Mouse (Mus musculus) adrenal gland, adult (tissue): ENCODE measurements around the gene 2210011C24Rik.
A peak's percentile ranks its signal among the peaks of the same experiment; 100 is the strongest.
"Not testable (repeated sequence)": the region's sequence is repeated elsewhere in the genome, so short reads cannot be mapped to it uniquely, and the experiment has no call there.

Source experiments
- DNase-seq, 2 experiments: peaks; one replicate each; pipeline ENCODE4 v3.0.0; 2022 to 2023; ENCODE audit warnings: low spot score in 1 of 2; ENCODE audit not compliant: inconsistent age in 2 of 2

The 2210011C24Rik gene

GRCm38 (mm10) chr8:84021569-84021968, 9.6 kb upstream of the 2210011C24Rik start:
- no peak for DNase-seq

DNA sequence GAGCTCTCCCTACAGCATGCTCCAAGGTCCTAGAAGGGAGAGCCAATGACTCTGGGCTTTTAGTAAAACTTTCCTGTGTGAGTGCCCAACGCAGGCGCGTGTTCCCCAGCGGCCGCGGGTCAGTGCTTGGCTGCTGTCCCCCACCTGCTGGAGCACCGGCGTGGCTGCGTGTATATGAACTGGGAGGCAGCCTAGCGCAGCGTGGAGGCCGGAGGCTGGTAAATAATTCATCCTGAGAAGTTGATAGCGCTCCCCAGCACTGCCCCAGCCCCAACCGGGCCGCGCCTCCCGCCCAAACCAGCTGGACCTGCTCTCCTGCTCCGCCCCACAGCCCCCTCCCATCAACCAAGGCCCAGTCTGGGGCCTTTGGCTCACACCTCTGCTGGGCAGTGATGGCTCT, 9.1 kb upstream of the 2210011C24Rik start, which contains the start of gene Palm3:
TSS of gene Palm3 (plus strand) at position 376 of the 400 bp plus-strand sequence.
- DNase-seq: no peak

- DNase-seq: no peak
These were observed 7.8 kb upstream of the 2210011C24Rik start for GRCm38 (mm10) chr8:84019738-84020137.

DNA sequence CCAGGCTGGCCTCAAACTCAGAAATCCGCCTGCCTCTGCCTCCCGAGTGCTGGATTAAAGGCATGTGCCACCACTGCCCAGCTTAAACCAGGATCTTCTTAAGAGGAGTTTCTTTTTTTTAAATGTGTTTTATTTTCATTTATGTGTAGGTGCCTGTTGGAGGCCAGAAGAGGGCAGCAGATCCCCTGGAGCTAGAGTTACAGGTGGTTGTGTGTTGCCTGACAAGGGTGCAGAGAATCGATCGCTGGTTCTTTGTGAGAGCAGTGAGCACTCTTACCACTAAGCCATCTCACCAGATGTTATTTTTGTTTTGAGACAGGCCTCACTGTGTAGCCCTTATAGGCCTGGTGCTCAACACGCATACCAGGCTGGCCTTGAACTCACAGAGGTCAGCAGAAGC, 3.9 kb upstream of the 2210011C24Rik start:
- no peak for DNase-seq

DNA sequence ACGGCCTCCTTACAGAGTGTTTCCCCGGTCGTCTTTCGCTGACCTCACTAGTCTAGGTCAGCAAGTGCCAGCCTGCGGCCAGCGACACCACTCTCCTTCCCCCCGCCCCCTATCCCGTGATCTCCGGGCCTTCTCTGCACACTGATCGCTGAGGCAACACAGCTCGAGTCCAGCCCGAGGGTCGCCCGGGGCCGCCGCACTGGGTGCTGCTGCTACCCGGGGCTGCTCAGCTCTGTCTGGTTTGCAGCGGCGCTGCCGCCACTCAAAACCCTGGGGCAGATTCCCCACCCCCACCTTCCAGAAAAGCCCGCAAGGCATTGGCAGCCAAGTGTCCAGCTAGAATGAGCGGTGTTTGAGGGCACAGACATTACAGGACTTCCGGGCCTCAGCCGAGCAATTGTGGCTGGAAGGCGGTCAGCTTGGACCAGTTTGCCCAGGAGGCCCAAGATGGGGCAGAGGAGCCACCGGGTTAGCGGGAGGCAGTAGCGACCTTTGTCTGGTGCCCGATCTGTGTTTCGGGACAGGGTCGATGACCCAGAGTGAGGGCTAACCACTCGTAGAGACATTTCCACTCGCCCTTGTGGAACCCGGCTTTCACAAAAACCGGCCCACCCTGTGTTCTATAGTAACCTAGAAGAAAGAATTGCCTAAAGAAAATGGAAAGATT, 661 bp upstream of the 2210011C24Rik start:
- no peak for DNase-seq

DNA sequence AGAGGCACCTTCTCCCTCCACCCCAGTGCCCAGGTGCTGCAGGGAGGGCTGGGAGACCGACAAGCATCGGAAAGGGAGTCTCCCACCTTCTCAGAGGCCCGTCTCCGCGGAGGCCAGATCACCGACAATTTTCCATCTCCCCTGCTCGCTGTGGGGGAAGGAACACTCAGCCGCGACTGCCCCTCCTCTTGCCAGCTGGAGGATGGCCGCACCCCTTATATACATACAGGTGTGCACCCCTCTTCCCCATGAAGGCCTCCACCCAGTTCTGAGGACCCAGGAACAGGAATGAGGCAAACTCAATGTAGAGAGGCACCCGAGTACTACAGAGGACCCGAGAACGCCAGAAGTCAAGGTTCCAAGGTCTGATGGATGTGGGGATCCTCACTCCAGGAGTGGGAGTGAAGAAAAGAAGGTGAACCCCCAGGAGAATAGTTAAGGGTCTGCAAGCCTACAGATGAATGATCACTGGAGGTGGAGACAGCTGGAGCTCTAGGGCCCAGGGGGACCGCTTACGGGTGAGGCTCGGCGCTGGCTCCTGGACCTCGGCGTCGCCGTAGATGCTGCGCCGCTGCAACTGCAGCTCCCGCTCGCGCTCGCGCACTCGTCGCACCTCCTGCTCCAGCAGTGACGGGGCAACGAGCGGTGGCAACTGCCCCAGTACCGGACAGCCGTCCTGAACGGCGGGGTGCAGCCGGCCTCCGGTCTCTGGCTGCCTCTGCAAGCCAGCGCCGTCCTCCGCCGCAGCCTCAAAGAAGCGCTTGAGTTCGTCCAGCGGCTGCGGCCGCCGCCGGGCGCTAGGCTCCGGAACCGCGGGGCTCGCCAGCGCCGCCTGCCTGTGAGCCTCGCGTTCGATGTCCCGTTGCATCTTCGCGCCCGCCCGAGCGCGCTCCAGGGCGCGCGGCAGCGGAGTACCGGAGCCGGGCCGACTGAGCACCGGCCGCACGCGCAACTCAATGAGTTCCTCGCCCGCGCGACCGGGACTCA, 1.1 kb downstream of the 2210011C24Rik start:
- DNase-seq: peak; percentile 79 to 93

DNA sequence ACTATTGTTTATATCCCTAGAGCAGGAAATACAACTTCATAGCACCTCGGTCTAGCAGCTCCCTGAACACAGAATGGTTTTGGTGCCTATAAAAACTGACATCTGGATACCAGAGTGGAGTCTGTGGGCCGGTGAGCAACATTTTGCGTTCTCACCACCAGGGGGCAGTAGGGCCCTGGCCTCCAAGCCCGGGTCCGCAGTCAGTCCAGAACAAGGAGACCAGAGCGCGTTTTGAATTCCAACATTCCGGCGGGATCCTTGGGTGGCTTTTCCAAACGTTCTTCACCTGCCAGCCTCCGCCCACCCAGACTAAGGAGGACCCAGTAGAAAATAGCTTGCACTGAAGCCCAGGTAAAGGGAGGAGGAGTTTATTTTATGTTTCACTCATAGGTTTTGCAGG, 2.1 kb downstream of the 2210011C24Rik start:
- peak; percentile 88 to 96 for DNase-seq

- peak in 1 of 2 experiments; percentile 49 for DNase-seq
These were observed 3.6 kb downstream of the 2210011C24Rik start for GRCm38 (mm10) chr8:84008362-84008761.

DNA sequence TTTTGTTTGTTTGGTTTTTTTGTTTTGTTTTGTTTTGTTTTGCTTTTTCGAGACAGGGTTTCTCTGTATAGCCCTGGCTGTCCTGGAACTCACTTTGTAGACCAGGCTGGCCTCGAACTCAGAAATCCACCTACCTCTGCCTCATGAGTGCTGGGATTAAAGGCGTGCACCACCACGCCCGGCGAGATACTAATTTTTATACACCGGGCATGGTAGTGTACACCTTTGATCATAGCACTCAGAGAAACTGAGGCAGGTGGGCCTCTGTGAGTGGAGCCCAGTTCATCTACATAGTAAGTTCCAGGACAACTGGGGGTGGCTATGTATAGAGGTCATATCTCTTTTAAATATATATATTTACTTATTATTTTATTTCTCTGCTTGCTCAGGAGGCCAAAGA, 6.5 kb downstream of the 2210011C24Rik start:
- not testable (repeated sequence) for DNase-seq

GRCm38 (mm10) chr8:84004533-84005201, 7.3 kb downstream of the 2210011C24Rik start:
- peak; percentile 97 to 98 for DNase-seq

DNA sequence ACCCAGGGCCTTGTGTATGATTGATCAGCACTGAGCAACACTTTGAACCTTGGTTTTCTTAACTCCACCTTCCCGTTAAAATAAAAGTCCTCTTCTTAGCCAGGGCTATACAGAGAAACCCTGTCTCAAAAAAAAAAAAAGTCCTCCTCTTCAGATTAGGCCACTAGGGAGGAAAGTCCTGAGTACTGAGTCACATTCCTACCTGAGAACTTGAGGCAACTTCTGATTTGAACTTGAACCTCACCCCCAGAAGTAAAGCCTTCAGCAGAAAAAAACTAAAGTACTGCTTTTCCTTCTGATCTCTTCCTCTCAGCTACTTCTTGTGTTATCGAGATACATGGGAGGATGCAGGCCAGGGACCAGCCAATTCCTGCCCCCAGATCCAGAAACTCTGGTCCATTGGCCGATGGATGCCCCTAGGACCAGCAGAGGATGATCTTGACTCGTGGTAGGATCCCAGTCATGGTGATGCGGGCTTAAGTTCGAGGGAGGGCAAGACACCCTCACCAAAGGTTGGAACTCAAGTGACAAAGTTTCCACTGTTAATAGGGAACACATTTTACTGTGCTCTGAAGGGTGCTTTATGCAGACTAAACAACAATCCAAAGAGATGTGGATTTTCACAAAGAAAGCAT, 8.2 kb downstream of the 2210011C24Rik start:
- DNase-seq: peak in 1 of 2 experiments; percentile 55

DNA sequence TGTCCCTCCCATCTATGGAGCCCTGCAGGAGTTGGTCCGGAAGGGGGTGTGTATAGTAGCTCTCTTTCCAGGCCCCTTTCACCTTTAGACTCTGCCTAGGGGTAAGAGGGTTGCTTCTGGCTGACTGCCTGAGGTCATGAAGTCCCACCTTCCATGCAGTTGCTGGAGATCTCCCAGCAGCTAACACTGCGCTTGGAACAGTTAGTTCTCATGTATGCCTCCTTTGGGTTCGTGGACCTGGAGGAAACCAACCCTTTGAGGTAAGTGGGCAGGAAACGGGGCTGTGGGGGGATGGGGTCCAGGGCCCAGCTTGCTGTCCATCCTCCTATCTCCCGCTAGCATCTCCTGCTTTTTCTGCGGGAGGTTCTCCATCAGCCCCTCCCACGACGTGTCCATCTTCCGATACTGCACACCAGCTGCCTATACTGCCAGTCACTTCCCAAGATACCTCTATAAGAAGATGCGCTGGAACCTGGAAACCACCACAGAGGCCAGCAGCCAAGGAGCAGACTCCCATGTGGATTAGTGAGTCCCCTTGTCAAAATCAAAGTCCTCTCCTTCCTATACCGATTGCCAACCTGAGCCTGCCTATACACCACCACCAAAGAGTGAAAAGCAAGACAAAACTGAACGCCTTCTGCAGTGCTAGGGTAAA, 8.9 kb downstream of the 2210011C24Rik start:
- DNase-seq: peak in 1 of 2 experiments; percentile 28

- DNase-seq: peak in 1 of 2 experiments; percentile 31
These were observed 10.5 kb downstream of the 2210011C24Rik start, which contains the start of gene 1700067K01Rik for GRCm38 (mm10) chr8:84001281-84002000. 1700067K01Rik (plus strand) TSS chr8:84001502.

DNA sequence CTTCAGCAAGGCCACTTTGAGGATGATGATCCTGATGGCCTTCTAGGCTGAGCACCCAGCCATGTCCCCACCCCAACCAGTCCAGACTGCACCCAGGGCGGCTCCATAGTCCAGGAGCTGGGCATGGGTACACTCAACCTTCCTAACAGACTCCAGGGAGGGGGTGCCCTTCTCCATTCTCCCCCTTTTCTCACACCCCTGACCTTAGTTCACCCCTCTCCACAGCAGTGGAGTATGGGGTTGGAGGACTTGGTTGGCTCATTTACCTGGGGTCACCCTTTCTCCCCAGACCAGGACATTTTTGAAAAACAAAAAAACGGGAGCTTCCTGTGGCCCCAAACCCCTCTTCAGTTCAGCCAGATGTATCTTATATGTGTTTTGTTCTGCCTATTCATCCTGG, 12.1 kb downstream of the 2210011C24Rik start:
- DNase-seq: no peak

DNA sequence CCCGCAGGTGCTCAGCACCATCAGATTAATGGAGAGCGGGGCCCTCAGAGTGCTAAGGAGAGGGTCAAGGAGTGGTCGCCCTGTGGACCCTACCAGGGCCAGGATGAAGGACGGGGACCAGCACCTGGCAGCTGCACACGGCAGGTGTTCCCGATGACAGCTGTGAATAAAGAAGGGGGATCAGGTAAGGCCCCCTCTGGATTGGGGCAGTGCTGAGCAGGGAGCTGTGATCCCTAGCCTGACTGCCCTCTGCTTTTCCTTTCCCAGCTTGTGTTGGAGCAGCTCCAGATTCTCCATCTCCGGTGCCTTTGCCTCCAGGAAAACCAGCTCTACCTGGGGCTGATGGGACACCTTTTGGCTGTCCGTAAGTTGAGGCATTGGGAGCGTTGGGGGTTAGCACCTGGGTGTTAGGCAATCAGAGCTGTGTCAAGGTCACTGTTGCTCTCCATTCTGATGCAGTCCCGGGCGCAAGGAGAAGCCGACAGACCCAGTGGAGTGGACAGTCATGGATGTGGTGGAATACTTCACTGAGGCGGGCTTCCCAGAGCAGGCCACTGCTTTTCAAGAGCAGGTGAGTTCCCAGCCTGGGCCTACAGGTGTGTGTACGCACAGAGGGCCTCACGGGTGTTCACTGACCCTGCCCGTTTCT, 12.8 kb downstream of the 2210011C24Rik start:
- peak; percentile 45 to 69 for DNase-seq

GRCm38 (mm10) chr8:83998231-83999056, 13.5 kb downstream of the 2210011C24Rik start:
- peak; percentile 73 to 89 for DNase-seq

- DNase-seq: peak; percentile 70 to 80
These were observed 14.3 kb downstream of the 2210011C24Rik start, which contains the start of gene Samd1 for GRCm38 (mm10) chr8:83997511-83998141. Samd1 (plus strand) TSS chr8:83997672.
